Mouse (Mus musculus): Measurements from ENCODE around the gene Gli1.
A peak's percentile ranks its signal among the peaks of the same experiment; 100 is the strongest.

Gene Gli1

GRCm38 (mm10) chr10:127346173-127346572 lies 4.4 kb upstream of the Gli1 start:
- DNase-seq (ENCODE audit: low spot score): no peak

DNA sequence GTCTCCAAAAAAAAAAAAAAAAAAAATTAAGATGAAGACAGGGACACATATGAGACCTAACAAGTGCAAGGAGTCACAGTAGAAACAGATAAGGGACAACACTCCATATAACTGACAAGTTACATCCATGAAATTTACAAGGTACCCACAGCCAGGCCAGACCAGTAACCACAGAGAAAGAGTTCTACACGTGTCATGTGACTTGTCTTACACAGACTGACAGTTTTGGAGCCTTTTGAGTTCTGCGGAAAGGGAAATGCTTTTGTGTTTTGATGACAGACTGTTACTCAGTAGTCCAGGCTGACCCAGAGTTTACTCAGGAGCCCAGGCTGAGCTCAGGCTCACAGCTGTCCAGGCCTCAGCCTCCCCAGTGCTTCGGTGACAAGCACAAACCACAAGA lies 1.3 kb upstream of the Gli1 start:
- DNase-seq (ENCODE audit: low spot score): no peak

- no peak for DNase-seq (ENCODE audit: low spot score)
Observed at GRCm38 (mm10) chr10:127341360-127341690, 449 bp downstream of the Gli1 start.

DNA sequence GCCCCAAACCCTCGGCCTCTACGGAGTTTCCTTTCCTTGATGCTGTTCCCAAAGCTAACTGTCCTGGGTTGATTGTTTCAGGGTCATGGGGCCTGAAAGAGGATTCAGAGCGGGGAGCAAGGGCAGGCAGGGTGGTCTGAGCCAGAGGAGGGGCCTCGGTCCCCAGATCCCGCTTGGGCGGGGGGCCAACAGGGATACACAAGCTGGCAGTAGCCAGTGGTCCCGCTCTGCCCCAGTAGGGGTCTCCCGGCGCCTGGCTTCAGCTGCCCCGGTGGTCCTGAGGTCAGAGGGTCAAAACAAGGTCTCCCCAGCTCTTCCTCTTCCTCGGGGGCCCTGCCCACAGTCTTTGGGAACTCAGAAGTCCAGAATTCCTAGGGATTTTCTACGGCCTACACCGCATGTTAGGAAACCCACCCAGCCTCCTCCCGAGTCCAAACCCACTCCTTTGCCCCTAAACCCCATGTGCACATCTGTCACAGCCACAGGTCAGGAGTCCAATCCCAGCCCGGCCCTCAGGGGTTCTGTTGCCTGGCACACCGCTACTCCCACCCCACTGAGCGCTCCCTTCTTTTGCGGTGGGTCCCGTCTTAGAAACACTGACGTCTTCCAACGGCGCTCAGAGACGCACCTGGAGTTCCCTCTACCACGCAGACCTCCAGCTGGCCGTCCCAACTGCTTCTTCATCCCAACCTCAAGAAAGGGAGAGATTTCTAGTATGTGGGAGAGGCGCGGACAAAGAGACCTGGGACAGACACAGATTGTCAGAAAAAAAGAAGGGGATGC lies 1.0 kb downstream of the Gli1 start:
- DNase-seq (ENCODE audit: low spot score): no peak

DNA sequence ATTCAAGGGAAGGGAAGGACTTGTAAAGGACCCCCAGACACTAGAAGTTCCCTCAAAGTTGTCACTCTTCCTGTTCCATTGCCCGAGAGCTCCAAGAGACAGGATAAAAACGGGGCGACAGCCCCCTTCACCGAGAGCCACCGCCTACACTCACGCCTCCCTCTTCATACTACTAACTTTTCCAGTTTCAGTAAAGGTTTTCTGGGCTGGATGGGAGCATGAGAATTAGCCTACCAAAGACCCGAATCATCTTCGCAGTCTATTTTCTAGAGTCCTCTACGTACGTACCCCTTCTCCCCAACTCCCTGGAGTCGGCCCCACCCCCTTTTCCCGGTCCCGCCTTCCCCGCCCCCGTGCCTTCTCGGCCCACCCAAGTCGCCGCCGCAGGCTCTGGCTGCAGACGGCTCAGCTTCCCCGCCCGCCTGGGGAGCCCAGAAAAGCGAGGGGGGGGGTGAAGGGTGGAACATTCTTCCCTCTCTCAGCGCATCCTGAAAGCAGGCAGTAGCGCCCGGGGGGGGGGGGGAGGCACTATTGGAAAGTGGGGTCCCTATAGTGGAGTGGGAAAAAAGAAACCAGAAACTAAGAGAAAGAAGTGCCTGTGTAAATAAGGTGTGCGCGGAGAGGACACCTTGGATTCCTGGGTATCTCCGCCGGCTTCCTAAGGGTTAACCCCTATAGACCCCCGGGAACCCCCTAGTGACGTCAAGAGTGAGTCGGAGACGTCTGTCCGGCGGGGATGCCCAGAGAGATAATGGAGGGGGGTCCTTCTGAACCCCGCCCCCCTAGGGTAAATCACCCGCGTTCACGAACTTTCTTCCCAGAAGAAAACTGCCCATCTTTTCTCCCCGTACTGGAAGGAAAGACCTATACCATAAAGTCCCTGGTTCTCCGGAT lies 1.8 kb downstream of the Gli1 start:
- DNase-seq (ENCODE audit: low spot score): peak; percentile 59

DNA sequence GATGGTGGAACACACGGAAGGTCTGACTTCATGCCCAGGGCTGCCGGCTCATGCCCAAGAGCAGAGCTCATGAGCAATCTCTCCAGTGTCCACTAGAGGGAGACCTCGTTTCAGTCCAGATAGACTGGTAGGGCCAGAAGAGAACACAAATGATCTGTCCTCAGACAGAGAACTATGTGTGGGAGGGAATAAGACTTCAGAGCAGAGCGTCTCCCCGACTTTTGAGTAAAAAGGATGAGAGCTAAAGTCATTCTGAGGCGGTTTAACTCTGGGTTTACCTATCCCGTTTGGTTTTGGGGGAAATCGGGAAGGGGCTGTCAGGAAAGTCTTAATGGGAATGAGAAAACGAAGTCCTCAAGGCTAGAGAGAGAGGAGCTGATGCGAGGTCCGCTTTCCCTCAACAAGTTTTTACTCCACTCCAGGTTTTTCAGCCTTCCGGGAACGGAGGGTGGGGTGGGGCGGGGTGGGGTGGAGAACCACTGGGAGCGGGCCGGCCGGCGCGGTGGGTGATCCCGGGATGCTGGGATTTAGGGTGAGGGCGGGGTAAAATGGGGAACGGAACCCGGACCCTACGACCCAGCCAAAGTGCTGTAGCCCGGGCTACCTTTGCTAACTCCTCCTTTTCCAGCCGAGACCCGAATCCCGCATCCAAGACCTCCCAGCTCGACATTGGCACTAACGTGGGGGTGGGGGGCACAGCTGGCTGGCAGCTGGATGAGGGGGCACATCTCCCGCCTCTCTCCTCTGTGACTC lies 2.7 kb downstream of the Gli1 start:
- DNase-seq (ENCODE audit: low spot score): peak; percentile 68

GRCm38 (mm10) chr10:127337536-127338099 lies 4.2 kb downstream of the Gli1 start:
- DNase-seq (ENCODE audit: low spot score): no peak

DNA sequence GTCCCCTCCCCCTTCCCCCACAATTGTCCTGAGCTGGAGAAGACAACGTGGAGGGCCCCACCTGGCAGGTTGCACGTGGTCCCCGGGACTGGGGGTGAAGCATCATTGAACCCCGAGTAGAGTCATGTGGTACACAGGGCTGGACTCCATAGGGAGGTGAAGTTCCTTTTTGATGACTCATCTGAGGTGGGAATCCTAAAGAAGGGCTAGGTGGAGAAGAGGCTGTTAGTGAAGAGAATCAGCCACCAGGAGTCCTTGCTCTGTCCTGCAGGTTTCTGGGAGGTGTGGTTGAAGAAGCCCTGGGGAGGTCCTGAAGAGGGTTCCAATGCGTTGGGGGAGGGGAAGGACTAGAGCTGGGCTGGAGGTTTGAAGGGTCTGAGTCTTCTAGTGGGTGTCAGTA lies 4.8 kb downstream of the Gli1 start:
- DNase-seq (ENCODE audit: low spot score): no peak

- DNase-seq (ENCODE audit: low spot score): no peak
Observed at GRCm38 (mm10) chr10:127335271-127335670, 6.5 kb downstream of the Gli1 start.

DNA sequence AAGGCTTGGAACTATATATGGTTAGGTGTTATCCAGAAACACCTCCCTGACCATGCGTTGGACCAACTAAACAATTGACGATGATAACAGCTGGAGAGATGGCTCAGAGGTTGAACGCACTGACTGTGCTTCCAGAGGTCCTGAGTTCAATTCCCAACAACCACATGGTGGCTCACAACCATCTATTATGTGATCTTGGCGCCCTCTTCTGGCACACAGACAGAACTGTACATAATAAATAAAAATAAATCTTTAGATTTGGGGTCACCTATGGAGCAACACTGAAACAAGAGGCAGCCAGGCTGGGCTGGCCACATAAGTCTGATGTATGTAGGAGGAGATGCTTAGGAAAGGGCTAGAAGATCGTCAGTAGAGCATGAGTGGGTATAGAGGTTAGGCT lies 8.6 kb downstream of the Gli1 start:
- no peak for DNase-seq (ENCODE audit: low spot score)

GRCm38 (mm10) chr10:127332211-127332874 lies 9.4 kb downstream of the Gli1 start:
- DNase-seq (ENCODE audit: low spot score): no peak

DNA sequence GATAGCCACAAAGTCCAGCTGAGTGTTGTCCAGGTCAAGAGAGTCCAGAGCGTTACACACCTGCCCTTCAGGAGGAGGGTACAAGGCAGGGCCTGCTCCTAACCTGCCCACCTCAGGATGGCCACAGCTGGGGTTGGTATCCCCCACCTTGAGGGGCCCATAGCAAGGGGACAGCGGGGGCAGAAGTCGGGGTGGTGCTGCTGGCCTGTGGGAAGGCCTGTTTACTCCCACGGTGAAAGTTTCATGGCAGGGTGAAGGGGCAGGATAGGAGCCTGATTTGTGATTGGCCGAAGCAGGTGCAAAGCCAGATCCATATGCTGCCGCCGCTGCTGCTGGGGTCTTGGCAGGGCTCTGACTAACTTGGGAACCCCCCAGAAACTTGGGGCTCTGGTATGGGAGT lies 11.6 kb downstream of the Gli1 start:
- DNase-seq (ENCODE audit: low spot score): no peak

DNA sequence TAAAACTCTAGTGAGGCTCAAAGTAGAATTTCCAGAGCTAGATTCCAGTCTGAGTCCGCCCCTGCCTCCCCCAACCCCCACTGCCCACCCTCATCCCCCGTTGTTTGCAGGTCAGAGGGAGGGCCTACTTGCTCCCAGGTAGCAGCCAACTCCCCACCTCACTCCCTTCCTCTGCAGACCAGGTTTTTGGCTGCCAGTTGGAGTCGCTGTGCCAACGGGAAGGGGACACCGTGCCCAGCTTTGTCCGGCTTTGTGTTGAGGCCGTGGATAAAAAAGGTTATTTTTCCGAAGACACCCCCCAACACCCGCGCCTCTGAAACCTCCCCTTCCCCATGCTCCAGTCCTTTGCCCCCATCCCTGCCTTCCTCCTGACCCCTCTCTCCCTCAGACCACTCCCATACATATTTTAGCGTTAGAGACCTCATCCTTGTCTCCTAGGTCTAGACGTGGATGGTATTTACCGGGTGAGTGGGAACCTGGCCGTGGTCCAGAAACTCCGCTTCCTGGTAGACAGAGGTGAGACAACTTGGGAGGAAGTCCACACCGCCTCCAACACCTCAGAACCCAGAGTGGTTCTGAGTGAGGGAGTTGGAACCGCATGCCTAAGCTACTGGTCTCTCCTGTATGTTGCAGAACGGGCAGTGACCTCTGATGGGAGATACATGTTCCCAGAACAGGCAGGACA lies 14.2 kb downstream of the Gli1 start:
- no peak for DNase-seq (ENCODE audit: low spot score)

DNA sequence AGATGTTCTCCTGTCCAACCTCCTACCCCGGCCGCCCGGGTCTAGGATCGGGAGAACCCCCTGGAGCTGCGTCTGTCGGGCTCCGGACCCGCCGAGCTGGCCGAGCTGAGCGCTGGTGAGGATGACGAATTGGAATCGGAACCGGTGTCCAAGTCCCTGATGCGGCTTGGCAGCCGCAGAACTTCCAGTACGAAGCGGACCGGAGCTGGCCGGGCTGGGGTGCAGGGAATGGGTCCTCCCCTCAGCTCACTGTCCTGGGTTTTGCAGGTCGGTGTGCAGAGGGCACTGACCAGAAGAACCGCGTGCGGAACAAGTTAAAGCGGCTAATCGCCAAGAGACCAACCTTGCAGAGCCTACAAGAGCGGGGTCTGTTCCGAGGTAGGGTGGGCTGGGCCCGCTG lies 14.9 kb downstream of the Gli1 start:
- DNase-seq (ENCODE audit: low spot score): no peak

DNA sequence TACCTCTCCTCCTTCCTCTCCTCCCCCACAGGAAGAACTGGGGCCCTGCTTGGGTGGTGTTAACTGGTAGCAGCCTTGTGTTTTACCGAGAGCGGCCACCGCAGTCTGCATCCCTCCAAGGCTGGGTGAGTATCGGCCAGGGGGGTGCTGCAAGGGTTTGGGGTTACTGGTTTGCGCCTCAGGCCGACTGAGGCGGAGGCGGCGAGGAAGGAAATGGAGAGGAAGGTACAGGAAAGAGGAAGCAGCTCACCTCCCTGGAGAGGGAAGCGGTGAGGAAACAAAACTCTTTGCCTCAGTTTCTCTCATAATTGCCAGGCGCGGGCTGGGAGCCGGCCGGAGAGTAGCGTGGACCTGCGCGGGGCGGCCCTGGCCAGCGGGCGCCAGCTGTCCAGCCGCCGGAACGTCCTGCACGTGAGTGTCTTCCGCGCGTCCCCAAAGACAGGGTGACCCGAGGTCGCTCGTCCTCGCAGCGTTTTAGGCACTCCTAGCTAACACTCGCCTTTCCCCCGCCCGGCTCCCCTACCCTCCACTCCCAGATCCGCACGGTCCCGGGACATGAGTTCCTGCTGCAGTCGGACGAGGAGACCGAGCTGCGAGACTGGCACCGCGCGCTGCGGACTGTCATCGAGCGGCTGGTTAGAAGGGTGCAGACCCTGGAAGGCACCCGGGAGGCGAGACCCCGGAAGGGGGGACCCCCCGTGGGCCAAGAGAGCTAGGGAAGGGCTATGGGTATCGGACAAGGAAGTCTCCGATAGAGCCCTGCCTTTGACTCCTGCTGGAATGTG lies 15.6 kb downstream of the Gli1 start:
- no peak for DNase-seq (ENCODE audit: low spot score)

- no peak for DNase-seq (ENCODE audit: low spot score)
Observed at GRCm38 (mm10) chr10:127325454-127326016, 16.2 kb downstream of the Gli1 start.

DNA sequence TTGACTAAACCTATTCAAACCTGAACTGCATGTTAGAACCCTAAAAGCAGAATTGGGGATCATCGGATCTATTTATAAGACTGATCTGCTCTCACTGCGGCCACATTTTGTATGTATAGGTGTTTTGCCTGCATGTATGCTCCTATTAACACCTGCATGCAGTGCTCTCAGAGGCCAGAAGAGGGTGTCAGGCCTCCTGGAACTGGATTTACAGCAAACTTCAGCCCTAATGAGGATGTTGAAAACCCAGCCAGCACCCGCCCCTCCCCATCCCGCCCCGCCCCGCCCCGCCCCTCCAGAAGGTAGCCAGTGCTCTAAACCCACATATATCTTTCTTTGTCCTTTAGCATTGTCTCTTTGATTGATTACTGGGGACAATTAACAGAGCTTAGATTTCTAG lies 17.3 kb downstream of the Gli1 start:
- no peak for DNase-seq (ENCODE audit: low spot score)

DNA sequence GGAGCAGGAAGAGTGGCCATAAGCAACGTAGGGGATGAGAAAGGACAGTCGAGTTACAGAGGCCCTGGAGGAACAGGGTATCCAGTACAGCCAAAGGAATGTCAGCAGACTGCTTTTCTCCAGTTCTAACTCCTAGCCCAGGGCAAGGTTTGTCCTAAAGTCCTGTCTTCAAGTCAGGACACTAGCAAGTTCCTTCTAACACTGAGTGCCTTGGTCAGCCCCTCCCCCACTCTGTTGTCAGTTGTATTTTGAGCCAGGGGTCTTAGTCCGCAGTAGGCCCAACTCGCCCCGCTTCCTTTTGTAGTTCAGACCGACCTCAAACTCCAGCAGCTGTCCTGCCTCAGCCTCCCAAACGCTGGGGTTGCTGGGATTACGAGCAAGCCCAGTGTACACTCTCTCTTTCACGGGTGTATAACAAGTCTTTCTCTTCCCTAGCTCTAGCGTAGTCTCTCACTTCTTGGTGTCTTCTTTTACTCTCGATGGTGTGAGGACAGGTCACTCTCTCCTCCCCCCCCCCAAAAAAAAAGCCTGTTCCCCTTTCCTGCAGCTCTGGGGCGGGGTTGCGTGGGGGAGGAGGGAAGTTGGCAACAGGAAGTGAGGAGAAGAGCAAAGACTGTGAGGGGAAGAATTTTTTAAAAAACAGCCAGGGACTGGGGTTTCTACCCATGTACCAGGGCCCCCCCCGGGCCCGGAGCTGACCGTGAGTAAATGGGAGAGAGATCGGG lies 18.5 kb downstream of the Gli1 start:
- DNase-seq (ENCODE audit: low spot score): no peak

GRCm38 (mm10) chr10:127322669-127323068 lies 19.1 kb downstream of the Gli1 start:
- no peak for DNase-seq (ENCODE audit: low spot score)

Measured in ovary, postnatal 36 days (tissue).